Mouse (Mus musculus): ENCODE measurements around the gene Pip4p1. TPM values are rescaled to one million over a fixed set of nuclear protein-coding genes. Genes with fewer than 3 reads are reported as not detected.
"Not testable (repeated sequence)": the region's sequence is repeated elsewhere in the genome, so short reads cannot be mapped to it uniquely, and the experiment has no call there.

Pip4p1 gene
- total RNA-seq, 4 experiments from 2014 or later = 92.6 to 121 (median 109) TPM

GRCm38 (mm10) chr14:50943932-50944667, 13.4 kb upstream of the Pip4p1 start, which contains the start of gene Gm49342:
Gene Gm49342 (plus strand): TSS chr14:50944517.
- DNase-seq (ENCODE audit: low spot score in 2 of 2) = peak; percentile 82 to 94

- DNase-seq (ENCODE audit: low spot score in 2 of 2) = no peak
These were observed 8.3 kb upstream of the Pip4p1 start for GRCm38 (mm10) chr14:50938940-50939339.

GRCm38 (mm10) chr14:50938119-50938908, 7.7 kb upstream of the Pip4p1 start:
- no peak for DNase-seq (ENCODE audit: low spot score in 2 of 2)

- no peak for DNase-seq (ENCODE audit: low spot score in 2 of 2)
These were observed 6.0 kb upstream of the Pip4p1 start for GRCm38 (mm10) chr14:50936649-50937048.

- DNase-seq (ENCODE audit: low spot score in 2 of 2) = no peak
These were observed 901 bp upstream of the Pip4p1 start for GRCm38 (mm10) chr14:50931493-50932020.

- no peak for DNase-seq (ENCODE audit: low spot score in 2 of 2)
These were observed 291 bp downstream of the Pip4p1 start for GRCm38 (mm10) chr14:50930377-50930753.

GRCm38 (mm10) chr14:50929951-50930350, 705 bp downstream of the Pip4p1 start:
- DNase-seq (ENCODE audit: low spot score in 2 of 2) = no peak

GRCm38 (mm10) chr14:50927366-50927765, 3.3 kb downstream of the Pip4p1 start:
- DNase-seq (ENCODE audit: low spot score in 2 of 2) = no peak

GRCm38 (mm10) chr14:50925111-50925920, 5.3 kb downstream of the Pip4p1 start:
- no peak for DNase-seq (ENCODE audit: low spot score in 2 of 2)

GRCm38 (mm10) chr14:50924281-50925064, 6.2 kb downstream of the Pip4p1 start, which contains the start of the genes Osgep and Apex1:
Gene Osgep (minus strand): TSS chr14:50924893.
Gene Apex1 (plus strand): TSS chr14:50924968.
- peak; percentile 97 to 98 for DNase-seq (ENCODE audit: low spot score in 2 of 2)

- not testable (repeated sequence) for DNase-seq (ENCODE audit: low spot score in 2 of 2)
These were observed 7.2 kb downstream of the Pip4p1 start for GRCm38 (mm10) chr14:50923437-50923836.

GRCm38 (mm10) chr14:50911356-50911755, 19.3 kb downstream of the Pip4p1 start:
- no peak for DNase-seq (ENCODE audit: low spot score in 2 of 2)

GRCm38 (mm10) chr14:50908126-50908525, 22.5 kb downstream of the Pip4p1 start:
- no peak for DNase-seq (ENCODE audit: low spot score in 2 of 2)

- not testable (repeated sequence) for DNase-seq (ENCODE audit: low spot score in 2 of 2)
These were observed 25.3 kb downstream of the Pip4p1 start for GRCm38 (mm10) chr14:50905327-50905726.

GRCm38 (mm10) chr14:50904828-50905129, 25.9 kb downstream of the Pip4p1 start:
- no peak for DNase-seq (ENCODE audit: low spot score in 2 of 2)

- no peak for DNase-seq (ENCODE audit: low spot score in 2 of 2)
These were observed 26.5 kb downstream of the Pip4p1 start for GRCm38 (mm10) chr14:50903973-50904827.

- DNase-seq (ENCODE audit: low spot score in 2 of 2) = not testable (repeated sequence)
These were observed 32.7 kb downstream of the Pip4p1 start for GRCm38 (mm10) chr14:50897992-50898391.

GRCm38 (mm10) chr14:50897374-50897765, 33.3 kb downstream of the Pip4p1 start, which contains the start of gene Klhl33:
Gene Klhl33 (minus strand): TSS chr14:50897507.
- DNase-seq (ENCODE audit: low spot score in 2 of 2) = no peak

- peak in 1 of 2 experiments; percentile 48 for DNase-seq (ENCODE audit: low spot score in 2 of 2)
These were observed 33.8 kb downstream of the Pip4p1 start for GRCm38 (mm10) chr14:50896747-50897373.

All from left cerebral cortex, adult 8-10 months (tissue).